Mouse (Mus musculus) lung, embryonic 15.5 days (tissue): ENCODE data around the gene Tmcc1. TPM values are rescaled to one million over a fixed set of nuclear protein-coding genes. Genes with fewer than 3 reads are reported as not detected.
A peak's percentile ranks its signal among the peaks of the same experiment; 100 is the strongest.

Source experiments
- ATAC-seq: fragments of 200-750 bp; cut with Nextera tagmentation; 2 replicates; pipeline ENCODE4 v1.8.0; 2017; ENCODE audit warnings: moderate number of reproducible peaks, borderline replicate concordance; ENCODE audit not compliant: low FRiP score, low TSS enrichment; ENCODE audit errors: extremely low read depth
- H3K27ac ChIP-seq: fragments of 300-500 bp; sonication (generic); 2 replicates; pipeline ENCODE4 v1.5.1; 2015; ENCODE audit warnings: moderate library complexity, mild to moderate bottlenecking, inconsistent platforms
- H3K27me3 ChIP-seq: fragments of 300-500 bp; sonication (generic); 2 replicates; pipeline ENCODE4 v1.6.1; 2015; ENCODE audit warnings: inconsistent platforms
- H3K36me3 ChIP-seq: fragments of 300-500 bp; sonication (generic); 2 replicates; pipeline ENCODE4 v1.6.1; 2015; ENCODE audit warnings: inconsistent platforms
- H3K4me1 ChIP-seq: fragments of 300-500 bp; sonication (generic); 2 replicates; pipeline ENCODE4 v1.6.1; 2015; ENCODE audit warnings: inconsistent platforms
- H3K4me2 ChIP-seq: fragments of 300-500 bp; sonication (generic); 2 replicates; pipeline ENCODE4 v1.6.1; 2015; ENCODE audit warnings: inconsistent platforms, mild to moderate bottlenecking, moderate library complexity
- H3K4me3 ChIP-seq: fragments of 300-500 bp; sonication (generic); 2 replicates; pipeline ENCODE4 v1.5.1; 2015; ENCODE audit warnings: mild to moderate bottlenecking, inconsistent platforms
- H3K9ac ChIP-seq: fragments of 300-500 bp; sonication (generic); 2 replicates; pipeline ENCODE4 v1.6.1; 2015; ENCODE audit warnings: inconsistent platforms
- H3K9me3 ChIP-seq: fragments of 300-500 bp; sonication (generic); 2 replicates; pipeline ENCODE4 v1.6.1; 2016; ENCODE audit warnings: inconsistent platforms
- WGBS: fragments of 180-500 bp; shearing (Covaris S2); methylation state at CpG from one replicate; pipeline ENCODE4 v1.1.7; 2015; 5-methylcytosine and 5-hydroxymethylcytosine counted together
- polyA plus RNA-seq: library from polyadenylated mRNA; unstranded; fragments of >200 nt; fragmentation: Nextera tagmentation; extraction: Ambion mirVana; gene quantifications from 2 replicates; pipeline ENCODE4 v1.2.1, GENCODE M21; 2015

Tmcc1 gene
- polyA plus RNA-seq, 1 experiment from 2014 or later, result 13.2 TPM

DNA sequence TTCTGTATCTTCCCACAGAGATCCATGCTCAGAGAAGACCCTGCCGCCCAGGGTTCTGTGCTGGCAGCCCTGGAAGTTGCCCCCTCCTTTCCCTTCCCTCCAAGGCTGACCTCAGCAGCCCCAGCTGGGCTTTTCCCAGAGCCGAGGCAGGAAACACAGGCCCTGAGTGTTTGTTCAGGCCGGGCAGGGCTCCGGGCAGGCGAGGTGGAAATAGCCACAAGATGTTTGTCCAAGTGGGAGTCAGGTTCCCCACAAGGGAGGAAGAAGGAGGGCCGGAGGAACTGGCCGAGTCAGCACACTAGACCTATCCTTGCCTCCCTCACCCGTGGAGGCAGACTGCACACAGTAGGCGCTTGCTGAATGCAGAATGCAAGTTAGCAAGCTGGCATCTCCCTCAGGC lies 186.6 kb downstream of the Tmcc1 start:
- Histone ChIP-seq H3K9ac (no peak overlapping the region), H3K4me1 (peaks cover 53% of the 10 kb centered on the region), H3K36me3 (no peaks in the 10 kb centered on the region), H3K4me3 (no peak overlapping the region), H3K27me3 (no peaks in the 10 kb centered on the region), H3K27ac (peak overlapping the region; percentile 83), H3K9me3 (no peaks in the 10 kb centered on the region), H3K4me2 (0 out of 2 replicates have a peak overlapping the region, but pooled peaks have one; percentile 13)
- ATAC-seq, result peak; percentile 37; the same call in 1 of the 2 replicates
- 32% methylated on average over 9 of the region's 9 CpGs for WGBS

DNA sequence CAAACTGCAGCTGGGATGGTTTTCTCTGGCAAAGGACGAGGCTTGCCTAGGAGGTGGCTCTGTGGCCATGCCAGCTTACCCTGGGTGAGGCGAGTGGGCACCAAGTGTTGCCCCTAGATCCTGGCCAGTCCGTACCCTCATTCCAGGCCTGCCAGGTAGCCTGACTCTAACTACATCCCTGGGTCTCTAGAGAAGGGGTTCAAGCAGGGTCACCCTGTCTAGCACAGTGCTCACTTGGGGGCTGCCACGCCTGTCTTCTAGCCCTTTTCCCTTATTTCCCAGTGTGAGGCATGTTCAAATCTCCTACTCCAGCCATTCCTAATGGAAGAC lies 187.4 kb downstream of the Tmcc1 start:
- 83% methylated on average over 4 of the region's 4 CpGs for WGBS
- H3K27me3 ChIP-seq, result no peaks in the 10 kb centered on the region
- no peak overlapping the region for H3K4me3 ChIP-seq
- ATAC-seq, result no peak
- peaks cover 53% of the 10 kb centered on the region for H3K4me1 ChIP-seq
- no peaks in the 10 kb centered on the region for H3K9me3 ChIP-seq
- H3K9ac ChIP-seq, result no peak overlapping the region
- no peaks in the 10 kb centered on the region for H3K36me3 ChIP-seq
- no peak overlapping the region for H3K4me2 ChIP-seq
- H3K27ac ChIP-seq, result peak overlapping the region; percentile 83

DNA sequence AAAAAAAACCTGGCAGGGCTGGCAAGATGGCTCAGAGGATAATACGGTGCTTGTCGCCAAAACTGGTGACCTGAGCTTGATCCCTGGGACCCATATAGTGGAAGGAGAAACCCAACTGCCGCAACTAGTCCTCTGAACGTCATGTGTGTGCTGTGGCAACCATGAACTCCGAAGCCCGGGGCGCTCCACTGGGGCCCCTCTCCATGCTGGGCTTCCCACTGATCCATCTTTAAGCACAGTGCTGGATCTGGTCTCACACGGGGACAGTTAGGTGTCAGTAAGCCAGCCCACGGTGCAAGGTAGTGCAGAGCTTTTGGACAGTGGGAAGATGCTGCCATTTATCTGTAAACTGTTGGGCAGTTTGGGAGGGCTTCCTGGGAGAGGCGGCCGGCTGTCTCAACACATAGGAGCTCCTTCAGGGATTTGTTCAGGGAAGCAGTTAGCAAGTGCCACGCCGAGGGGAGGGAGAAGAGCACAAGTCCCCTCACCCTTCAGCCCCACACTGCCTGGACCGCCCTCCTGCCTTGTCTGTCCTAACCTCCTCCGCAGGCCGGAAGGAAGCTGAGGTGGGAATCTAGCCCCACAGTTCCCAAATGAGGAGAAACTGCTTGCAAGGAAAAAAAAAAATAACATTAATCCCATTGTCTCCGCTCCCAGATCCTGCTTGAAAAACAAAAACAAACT lies 187.9 kb downstream of the Tmcc1 start:
- Histone ChIP-seq H3K9ac (no peak overlapping the region), H3K9me3 (no peaks in the 10 kb centered on the region), H3K4me2 (no peak overlapping the region; the same call in 1 of the 2 replicates), H3K36me3 (no peaks in the 10 kb centered on the region), H3K27ac (peak overlapping the region; percentile 83), H3K27me3 (no peaks in the 10 kb centered on the region), H3K4me3 (no peak overlapping the region), H3K4me1 (peaks cover 53% of the 10 kb centered on the region)
- no peak for ATAC-seq
- 66% methylated on average over 16 of the region's 17 CpGs for WGBS

- Histone ChIP-seq H3K36me3 (no peaks in the 10 kb centered on the region), H3K4me2 (no peak overlapping the region), H3K27ac (peak overlapping the region; percentile 80), H3K4me3 (no peak overlapping the region), H3K9ac (no peak overlapping the region), H3K9me3 (no peaks in the 10 kb centered on the region), H3K27me3 (no peaks in the 10 kb centered on the region), H3K4me1 (peaks cover 53% of the 10 kb centered on the region)
- no peak for ATAC-seq
- WGBS, result 79% methylated on average over 6 of the region's 6 CpGs
These were observed 188.6 kb downstream of the Tmcc1 start for GRCm38 (mm10) chr6:116004716-116005115.

GRCm38 (mm10) chr6:116004069-116004468 lies 189.2 kb downstream of the Tmcc1 start:
- Histone ChIP-seq H3K4me2 (no peak overlapping the region), H3K27me3 (no peaks in the 10 kb centered on the region), H3K4me1 (peaks cover 52% of the 10 kb centered on the region), H3K9me3 (no peaks in the 10 kb centered on the region), H3K36me3 (no peaks in the 10 kb centered on the region), H3K27ac (peak overlapping the region; percentile 80), H3K9ac (no peak overlapping the region), H3K4me3 (no peak overlapping the region)
- no peak for ATAC-seq
- 30% methylated on average over 7 of the region's 7 CpGs for WGBS

DNA sequence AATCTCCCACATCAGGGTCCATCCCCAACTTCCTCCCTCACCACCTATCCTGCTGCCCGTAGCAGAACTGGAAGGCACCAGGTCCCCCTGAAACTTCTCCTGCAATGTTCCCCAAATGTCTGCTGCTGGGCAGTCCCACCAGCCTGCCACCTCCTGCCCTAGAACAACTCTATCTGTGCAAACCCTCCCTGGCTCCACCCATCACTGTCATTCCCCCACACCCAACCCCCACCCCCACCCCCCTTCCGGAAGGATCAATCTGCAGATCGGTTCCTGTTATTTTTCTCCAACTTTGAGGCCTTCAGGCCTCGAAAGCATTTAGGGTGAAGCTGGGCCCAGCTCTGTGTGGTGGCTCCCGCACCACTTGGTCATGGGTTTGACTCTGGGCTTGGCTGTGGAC lies 189.8 kb downstream of the Tmcc1 start:
- peak overlapping the region; percentile 80 for H3K27ac ChIP-seq
- no peaks in the 10 kb centered on the region for H3K27me3 ChIP-seq
- H3K9me3 ChIP-seq, result no peaks in the 10 kb centered on the region
- no peak overlapping the region for H3K4me3 ChIP-seq
- WGBS, result 47% methylated on average over 5 of the region's 5 CpGs
- no peak overlapping the region for H3K9ac ChIP-seq
- H3K36me3 ChIP-seq, result no peaks in the 10 kb centered on the region
- H3K4me1 ChIP-seq, result peaks cover 54% of the 10 kb centered on the region
- no peak overlapping the region for H3K4me2 ChIP-seq
- no peak for ATAC-seq

GRCm38 (mm10) chr6:116002311-116003104 lies 190.8 kb downstream of the Tmcc1 start:
- ATAC-seq, result no peak
- Histone ChIP-seq H3K9ac (no peak overlapping the region), H3K36me3 (no peaks in the 10 kb centered on the region), H3K4me1 (peaks cover 57% of the 10 kb centered on the region), H3K27ac (no peak overlapping the region), H3K9me3 (no peaks in the 10 kb centered on the region), H3K4me2 (no peak overlapping the region), H3K27me3 (no peaks in the 10 kb centered on the region), H3K4me3 (no peak overlapping the region)
- 59% methylated on average over 12 of the region's 12 CpGs for WGBS

DNA sequence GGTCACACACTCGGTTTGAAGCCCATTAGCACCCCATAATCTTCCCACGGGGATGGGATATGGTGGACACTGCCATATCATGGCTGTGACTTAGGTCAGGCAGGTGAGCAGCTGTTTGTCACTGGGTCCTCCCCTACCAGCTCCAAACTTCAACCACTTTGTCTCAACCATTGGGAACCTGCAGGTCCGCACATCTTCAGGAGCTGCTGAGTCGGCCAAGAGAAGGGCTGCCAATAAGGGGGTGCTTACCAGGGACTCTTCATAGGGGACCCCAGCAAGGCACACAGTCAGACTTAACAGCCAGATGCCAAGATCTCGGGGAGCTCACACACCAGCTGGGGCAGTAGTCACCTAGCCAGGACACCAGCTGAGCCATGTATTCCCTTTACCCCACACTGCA lies 192.4 kb downstream of the Tmcc1 start:
- Histone ChIP-seq H3K4me3 (no peak overlapping the region), H3K27me3 (no peaks in the 10 kb centered on the region), H3K36me3 (no peaks in the 10 kb centered on the region), H3K4me1 (peaks cover 57% of the 10 kb centered on the region), H3K4me2 (no peak overlapping the region), H3K9ac (no peak overlapping the region), H3K9me3 (no peaks in the 10 kb centered on the region), H3K27ac (no peak overlapping the region)
- no peak for ATAC-seq
- WGBS, result 67% methylated on average over 5 of the region's 5 CpGs

DNA sequence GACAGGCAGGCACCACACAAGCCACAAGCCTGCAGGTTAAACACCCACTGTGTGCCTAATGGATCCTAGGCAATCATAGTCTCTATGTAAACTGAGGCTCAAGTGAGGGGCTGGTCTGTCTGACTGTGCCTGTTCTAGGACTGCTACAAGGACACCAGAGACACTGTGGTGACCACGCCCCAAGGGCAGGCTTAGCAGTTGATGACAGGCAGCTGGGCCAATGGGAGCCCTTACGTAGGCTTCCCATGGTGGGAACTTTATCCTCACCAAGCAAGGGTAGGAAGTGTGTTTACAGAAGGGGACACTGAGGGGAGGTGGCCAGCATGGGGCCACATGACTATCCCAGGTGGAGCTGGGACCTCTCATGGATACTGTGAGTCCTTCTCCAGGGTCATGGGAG lies 194.1 kb downstream of the Tmcc1 start:
- H3K4me1 ChIP-seq, result peaks cover 49% of the 10 kb centered on the region
- no peak overlapping the region for H3K4me3 ChIP-seq
- no peak for ATAC-seq
- H3K27me3 ChIP-seq, result peaks cover 2% of the 10 kb centered on the region; the same call in 1 of the 2 replicates
- H3K9ac ChIP-seq, result no peak overlapping the region
- H3K36me3 ChIP-seq, result no peaks in the 10 kb centered on the region
- no peak overlapping the region for H3K27ac ChIP-seq
- no peaks in the 10 kb centered on the region for H3K9me3 ChIP-seq
- no peak overlapping the region for H3K4me2 ChIP-seq
- 78% methylated on average over 2 of the region's 2 CpGs for WGBS

- H3K9ac ChIP-seq, result no peak overlapping the region
- peaks cover 45% of the 10 kb centered on the region for H3K4me1 ChIP-seq
- H3K9me3 ChIP-seq, result no peaks in the 10 kb centered on the region
- H3K4me3 ChIP-seq, result no peak overlapping the region
- no peak for ATAC-seq
- no peaks in the 10 kb centered on the region for H3K36me3 ChIP-seq
- peak overlapping the region; percentile 95 for H3K27ac ChIP-seq
- no peak overlapping the region; the same call in 1 of the 2 replicates for H3K4me2 ChIP-seq
- WGBS, result 78% methylated on average over 7 of the region's 7 CpGs
- H3K27me3 ChIP-seq, result peaks cover 6% of the 10 kb centered on the region
These were observed 194.5 kb downstream of the Tmcc1 start for GRCm38 (mm10) chr6:115998758-115999157.

GRCm38 (mm10) chr6:115997726-115998311 lies 195.5 kb downstream of the Tmcc1 start:
- Histone ChIP-seq H3K4me2 (no peak overlapping the region; the same call in 1 of the 2 replicates), H3K9ac (no peak overlapping the region)
- no peak for ATAC-seq

More at GRCm38 (mm10) chr6:115997726-115998311, 195.5 kb downstream of the Tmcc1 start:
- no peak overlapping the region for H3K4me3 ChIP-seq
- no peaks in the 10 kb centered on the region for H3K36me3 ChIP-seq
- peaks cover 48% of the 10 kb centered on the region for H3K4me1 ChIP-seq
- WGBS, result 20% methylated on average over 3 of the region's 3 CpGs
- H3K27me3 ChIP-seq, result peaks cover 16% of the 10 kb centered on the region
- H3K9me3 ChIP-seq, result no peaks in the 10 kb centered on the region
- H3K27ac ChIP-seq, result peak overlapping the region; percentile 95
